Mouse (Mus musculus) limb, embryonic 15.5 days (tissue): ENCODE measurements around the gene 2900011O08Rik. TPM values are rescaled to one million over a fixed set of nuclear protein-coding genes. Genes with fewer than 3 reads are reported as not detected.
A peak's percentile ranks its signal among the peaks of the same experiment; 100 is the strongest.

Source experiments
- ATAC-seq: fragments of 200-750 bp; cut with Nextera tagmentation; 2 replicates; pipeline ENCODE4 v1.8.0; 2017; ENCODE audit warnings: low read depth, moderate TSS enrichment; ENCODE audit not compliant: insufficient number of reproducible peaks, low FRiP score, low TSS enrichment
- H3K27ac ChIP-seq: fragments of 300-500 bp; sonication (generic); 2 replicates; pipeline ENCODE4 v1.5.1; 2015; ENCODE audit warnings: moderate library complexity, mild to moderate bottlenecking, inconsistent platforms
- H3K27me3 ChIP-seq: fragments of 300-500 bp; sonication (generic); 2 replicates; pipeline ENCODE4 v1.6.1; 2015; ENCODE audit warnings: inconsistent platforms
- H3K36me3 ChIP-seq: fragments of 300-500 bp; sonication (generic); 2 replicates; pipeline ENCODE4 v1.6.1; 2015; ENCODE audit warnings: inconsistent platforms
- H3K4me1 ChIP-seq: fragments of 300-500 bp; sonication (generic); 2 replicates; pipeline ENCODE4 v1.6.1; 2015; ENCODE audit warnings: inconsistent platforms
- H3K4me2 ChIP-seq: fragments of 300-500 bp; sonication (generic); 2 replicates; pipeline ENCODE4 v1.6.1; 2015; ENCODE audit warnings: mild to moderate bottlenecking, inconsistent platforms
- H3K4me3 ChIP-seq: fragments of 300-500 bp; sonication (generic); 2 replicates; pipeline ENCODE4 v1.5.1; 2015; ENCODE audit warnings: mild to moderate bottlenecking, inconsistent platforms
- H3K9ac ChIP-seq: fragments of 300-500 bp; sonication (generic); 2 replicates; pipeline ENCODE4 v1.6.1; 2015; ENCODE audit warnings: inconsistent platforms
- H3K9me3 ChIP-seq: fragments of 300-500 bp; sonication (generic); 2 replicates; pipeline ENCODE4 v1.6.1; 2016; ENCODE audit warnings: inconsistent platforms
- WGBS: fragments of 180-500 bp; shearing (Covaris S2); methylation state at CpG from one replicate; pipeline ENCODE4 v1.1.7; 2015; 5-methylcytosine and 5-hydroxymethylcytosine counted together
- polyA plus RNA-seq: library from polyadenylated mRNA; unstranded; fragments of >200 nt; fragmentation: Nextera tagmentation; extraction: Ambion mirVana; gene quantifications from 2 replicates; pipeline ENCODE4 v1.2.1, GENCODE M21; 2015

Gene 2900011O08Rik
- 1.3 and 1.4 TPM in 2 replicates for polyA plus RNA-seq

DNA sequence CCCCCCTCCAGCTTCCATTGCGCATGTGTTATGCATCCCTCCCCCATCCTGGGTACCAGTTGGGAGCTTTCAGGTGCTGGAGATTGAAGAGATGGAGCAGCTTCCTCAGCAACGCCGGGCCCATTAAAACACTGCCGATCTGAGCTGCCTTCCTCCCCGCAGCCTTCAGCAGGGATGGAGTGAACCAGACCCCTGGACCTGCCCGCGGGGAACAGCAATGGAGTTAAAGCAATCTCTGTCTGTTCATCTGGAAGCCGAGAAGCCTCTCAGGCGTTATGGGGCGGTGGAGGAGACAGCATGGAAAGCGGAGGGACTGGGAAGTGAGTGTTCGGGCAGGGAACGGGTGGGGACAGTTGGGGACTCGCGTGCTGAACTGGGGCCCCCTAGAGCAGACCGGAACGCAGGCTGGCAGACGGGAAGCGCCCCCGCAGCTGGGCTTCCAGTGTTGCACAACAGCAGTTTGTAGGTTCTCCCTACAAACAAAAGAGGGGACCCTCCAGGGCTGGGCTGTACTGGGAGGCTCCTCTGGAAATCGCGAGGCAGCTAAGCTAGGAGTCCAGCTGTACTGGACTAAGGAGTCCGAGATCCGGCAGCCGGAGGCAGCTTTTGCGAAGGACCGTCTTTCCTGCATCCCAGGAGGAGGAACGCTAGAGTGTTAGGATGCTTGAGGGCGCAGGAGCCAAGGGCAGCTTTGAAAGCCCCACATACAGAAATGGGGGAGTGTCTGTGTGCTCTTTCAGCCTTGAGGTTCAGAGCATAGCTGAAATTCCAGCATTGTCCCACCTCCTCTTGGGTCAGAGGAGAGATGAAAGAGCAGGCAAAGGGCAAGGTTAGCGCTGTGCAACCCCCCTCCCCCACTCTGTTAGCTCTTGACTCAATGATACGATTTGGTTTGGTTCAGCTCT is at the start of gene 2900011O08Rik, which contains the start of gene Ifitm7:
Gene 2900011O08Rik, plus strand, starts transcription at position 31 of the 905 bp plus-strand sequence.
Gene Ifitm7, minus strand, starts transcription at position 315 of the 905 bp plus-strand sequence.
- Histone ChIP-seq H3K4me3 (peak within 1 kb of the TSS; percentile 41), H3K27ac (no peak within 1 kb of the TSS), H3K4me1 (peaks cover 9% of the 10 kb centered on the region), H3K9ac (peak within 1 kb of the TSS; percentile 11), H3K4me2 (peak within 1 kb of the TSS; percentile 81), H3K9me3 (no peaks in the 10 kb centered on the region), H3K36me3 (no peaks in the 10 kb centered on the region), H3K27me3 (no peaks in the 10 kb centered on the region)
- no peak for ATAC-seq
- under 1% methylated on average over 31 of the region's 31 CpGs for WGBS

DNA sequence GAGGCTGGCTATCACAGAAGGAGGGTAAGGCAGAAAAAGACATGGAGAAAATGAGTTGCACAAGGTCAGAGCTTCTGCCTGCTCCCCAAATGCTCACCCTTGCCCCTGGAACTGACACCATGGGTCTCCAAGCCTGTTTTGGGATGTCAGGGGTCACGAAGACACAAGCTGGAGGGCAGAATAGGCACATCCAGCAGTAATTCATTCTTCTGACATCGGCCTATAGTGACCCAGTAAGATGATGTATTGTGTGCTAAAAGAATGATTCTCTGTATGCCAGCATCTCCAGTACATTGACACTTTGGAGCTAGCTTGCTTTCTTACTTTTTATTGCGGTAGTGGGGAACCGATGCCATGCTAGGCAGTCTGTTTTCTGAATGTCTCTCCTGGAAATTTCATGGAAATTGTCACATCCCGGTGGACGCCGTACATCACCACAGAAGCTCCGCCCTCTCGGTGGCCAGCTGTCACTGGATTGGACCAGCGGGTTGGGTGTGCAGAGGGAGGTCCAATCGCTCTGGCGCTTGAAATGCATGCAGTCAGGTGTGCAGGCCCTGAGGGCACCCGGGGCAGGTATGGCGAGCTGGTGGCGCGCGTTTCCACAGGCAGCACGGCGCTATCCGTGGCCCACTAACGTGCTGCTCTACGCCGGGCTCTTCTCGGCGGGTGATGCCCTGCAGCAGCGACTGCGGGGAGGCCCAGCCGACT is 46.1 kb upstream of the 2900011O08Rik start:
- H3K27ac ChIP-seq, result no peak overlapping the region
- H3K36me3 ChIP-seq, result no peaks in the 10 kb centered on the region
- H3K9me3 ChIP-seq, result no peaks in the 10 kb centered on the region
- WGBS, result 6% methylated on average over 28 of the region's 28 CpGs
- ATAC-seq, result peak; percentile 80; the same call in 1 of the 2 replicates
- H3K4me1 ChIP-seq, result peaks cover 12% of the 10 kb centered on the region
- peak overlapping the region; percentile 43 for H3K9ac ChIP-seq
- peaks cover 8% of the 10 kb centered on the region for H3K27me3 ChIP-seq
- peak overlapping the region; percentile 57 for H3K4me3 ChIP-seq
- H3K4me2 ChIP-seq, result peak overlapping the region; percentile 96

DNA sequence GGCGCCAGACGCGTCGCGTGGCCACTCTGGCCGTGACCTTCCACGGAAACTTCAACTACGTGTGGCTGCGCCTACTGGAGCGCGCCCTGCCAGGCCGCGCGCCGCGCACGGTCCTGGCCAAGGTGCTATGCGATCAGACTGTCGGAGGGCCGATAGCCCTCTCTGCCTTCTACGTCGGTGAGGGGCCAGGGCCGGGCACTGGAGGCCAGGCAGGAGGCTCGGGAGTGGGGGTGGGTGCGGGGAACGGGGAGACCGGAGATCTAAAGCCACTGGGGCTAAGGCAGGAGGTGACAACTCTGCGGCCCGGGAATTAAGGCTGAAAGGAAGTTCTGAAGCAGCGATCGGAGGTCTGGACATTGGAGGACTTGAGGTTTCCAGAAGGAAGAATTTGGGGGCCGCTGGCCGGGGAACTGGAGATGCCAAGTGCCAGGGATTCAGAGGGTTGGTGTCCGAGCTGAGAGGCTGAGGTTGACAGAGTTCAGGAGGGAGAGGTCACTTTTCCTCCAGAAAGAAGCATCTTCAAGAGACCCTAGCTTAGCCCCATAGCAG is 45.5 kb upstream of the 2900011O08Rik start:
- Histone ChIP-seq H3K36me3 (no peaks in the 10 kb centered on the region), H3K9me3 (no peaks in the 10 kb centered on the region), H3K4me3 (peak overlapping the region; percentile 57), H3K27me3 (peaks cover 8% of the 10 kb centered on the region), H3K4me2 (peak overlapping the region; percentile 96), H3K4me1 (peaks cover 12% of the 10 kb centered on the region), H3K27ac (no peak overlapping the region), H3K9ac (peak overlapping the region; percentile 43)
- 1% methylated on average over 34 of the region's 34 CpGs for WGBS
- 0 out of 2 replicates have a peak, but pooled peaks have one; percentile 54 for ATAC-seq

DNA sequence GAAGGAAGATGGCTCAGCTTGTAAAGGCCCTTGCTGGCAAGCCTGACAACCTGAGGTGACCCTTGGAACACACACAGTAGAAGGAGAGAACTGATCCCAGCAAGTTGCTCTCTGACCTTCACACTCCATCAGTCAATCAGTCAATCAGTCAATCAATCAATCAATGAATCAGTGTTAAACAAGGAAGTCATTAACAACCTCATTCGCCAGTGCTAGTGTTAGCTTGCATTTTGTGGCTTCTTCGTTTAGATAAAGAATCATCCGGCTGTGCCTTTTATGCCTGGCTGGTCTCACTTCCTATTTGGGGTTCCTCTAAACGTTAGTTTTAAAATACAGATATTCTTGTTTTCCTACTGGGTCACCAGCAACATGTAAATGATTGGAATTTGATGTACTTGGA is 42.2 kb upstream of the 2900011O08Rik start:
- H3K4me3 ChIP-seq, result no peak overlapping the region
- H3K9me3 ChIP-seq, result no peaks in the 10 kb centered on the region
- no peak for ATAC-seq
- H3K4me2 ChIP-seq, result no peak overlapping the region
- H3K27me3 ChIP-seq, result peaks cover 8% of the 10 kb centered on the region
- no peaks in the 10 kb centered on the region for H3K36me3 ChIP-seq
- no peak overlapping the region for H3K9ac ChIP-seq
- H3K4me1 ChIP-seq, result peaks cover 12% of the 10 kb centered on the region
- no peak overlapping the region for H3K27ac ChIP-seq
- 33% methylated on average over 4 of the region's 4 CpGs for WGBS

DNA sequence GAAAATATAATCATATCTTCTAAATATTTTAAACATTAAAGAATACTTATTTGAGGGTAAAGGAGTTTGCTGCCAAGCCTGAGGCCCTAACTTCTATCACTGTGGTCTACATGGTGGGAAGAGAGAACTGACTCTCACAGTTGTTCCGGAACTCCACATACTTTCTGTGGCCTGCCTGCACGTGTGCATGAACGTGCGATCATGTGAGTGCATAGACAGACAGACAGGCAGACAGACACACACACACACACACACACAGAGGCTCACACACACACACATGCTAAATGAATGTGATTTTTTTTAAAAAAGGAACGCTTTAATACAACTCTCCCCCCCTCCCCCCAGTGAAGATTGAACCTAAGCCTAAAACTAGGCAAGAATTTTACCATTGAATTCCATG is 41.7 kb upstream of the 2900011O08Rik start:
- 63% methylated on average over 5 of the region's 5 CpGs for WGBS
- ATAC-seq, result no peak

DNA sequence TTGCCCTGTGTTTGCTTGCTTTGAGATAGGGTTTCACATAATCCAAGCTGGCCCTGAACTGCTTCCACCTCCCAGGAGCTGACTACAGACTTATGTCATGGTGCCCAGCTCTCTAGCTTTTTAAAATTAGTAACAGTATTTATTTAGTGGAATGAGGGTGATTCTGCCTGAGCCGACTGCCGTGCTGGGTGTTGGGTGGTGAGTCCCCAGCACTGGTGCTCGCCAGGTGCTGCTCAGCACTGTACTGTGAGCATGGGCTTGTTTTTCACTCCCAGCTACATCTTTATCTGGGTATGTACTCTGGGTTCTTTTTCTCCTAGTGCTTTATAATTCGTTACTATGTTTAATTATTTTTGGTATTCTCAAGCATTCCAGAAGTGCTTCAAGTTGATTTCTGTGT is 41.3 kb upstream of the 2900011O08Rik start:
- ATAC-seq, result no peak
- 0 out of 2 replicates have a peak overlapping the region, but pooled peaks have one; percentile 5 for H3K27ac ChIP-seq
- WGBS, result 68% methylated on average over 4 of the region's 4 CpGs

More for the DNA sequence above, 41.7 kb upstream of the 2900011O08Rik start:
- 0 out of 2 replicates have a peak overlapping the region, but pooled peaks have one; percentile 5 for H3K27ac ChIP-seq
- no peak overlapping the region for H3K9ac ChIP-seq
- H3K4me2 ChIP-seq, result no peak overlapping the region
- H3K4me3 ChIP-seq, result no peak overlapping the region
- H3K27me3 ChIP-seq, result peaks cover 8% of the 10 kb centered on the region
- no peaks in the 10 kb centered on the region for H3K9me3 ChIP-seq
- no peaks in the 10 kb centered on the region for H3K36me3 ChIP-seq
- H3K4me1 ChIP-seq, result peaks cover 12% of the 10 kb centered on the region

DNA sequence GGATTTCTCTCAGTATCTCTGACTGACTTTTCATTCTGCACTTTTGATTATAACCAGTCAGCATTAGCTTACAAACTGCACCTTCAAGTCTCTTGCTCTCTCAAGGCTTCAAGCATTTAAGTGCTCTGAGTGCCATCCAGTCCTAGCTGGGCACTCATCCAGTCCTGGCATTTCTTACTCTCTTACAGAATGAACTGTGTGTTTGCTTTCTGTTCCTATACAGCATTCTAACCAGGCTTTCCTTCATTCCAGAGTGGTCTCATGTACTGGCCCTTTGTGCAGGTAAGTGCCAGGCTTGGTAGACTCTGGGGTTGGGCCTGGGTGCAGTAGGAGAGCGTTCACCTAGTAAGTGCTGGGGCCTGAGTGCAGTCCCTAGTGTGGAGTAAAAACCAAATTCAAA is 40.1 kb upstream of the 2900011O08Rik start:
- no peaks in the 10 kb centered on the region for H3K9me3 ChIP-seq
- peaks cover 5% of the 10 kb centered on the region for H3K27me3 ChIP-seq
- H3K27ac ChIP-seq, result no peak overlapping the region
- H3K9ac ChIP-seq, result no peak overlapping the region
- no peak overlapping the region for H3K4me2 ChIP-seq
- H3K36me3 ChIP-seq, result no peaks in the 10 kb centered on the region
- no peak overlapping the region for H3K4me3 ChIP-seq
- ATAC-seq, result no peak
- H3K4me1 ChIP-seq, result peaks cover 2% of the 10 kb centered on the region; the same call in 1 of the 2 replicates
- WGBS, result 87% methylated on average over 1 of the region's 1 CpGs

More for the DNA sequence above, 41.3 kb upstream of the 2900011O08Rik start:
- no peaks in the 10 kb centered on the region for H3K9me3 ChIP-seq
- H3K27me3 ChIP-seq, result peaks cover 8% of the 10 kb centered on the region
- no peaks in the 10 kb centered on the region for H3K36me3 ChIP-seq
- H3K4me1 ChIP-seq, result peaks cover 12% of the 10 kb centered on the region
- H3K4me3 ChIP-seq, result no peak overlapping the region
- no peak overlapping the region for H3K9ac ChIP-seq
- no peak overlapping the region for H3K4me2 ChIP-seq

DNA sequence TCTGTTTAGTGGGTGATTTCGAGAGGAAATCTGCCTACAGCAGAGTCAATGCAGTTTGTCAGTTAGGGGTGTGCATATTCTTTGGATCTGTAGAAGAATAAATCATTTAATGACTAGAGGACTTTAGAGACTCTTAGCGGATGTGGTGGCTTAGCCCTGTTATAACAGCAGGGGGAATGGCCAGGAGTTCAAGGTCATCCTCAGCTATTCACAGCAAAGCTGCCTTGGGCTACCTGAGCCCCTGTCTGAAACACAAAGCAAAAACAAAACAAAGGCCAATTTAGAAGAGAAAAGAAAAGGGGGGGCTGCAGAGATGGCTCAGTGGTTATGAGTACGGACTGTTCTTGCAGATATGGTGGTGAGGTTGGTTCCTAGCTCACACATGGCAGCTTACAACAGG is 35.2 kb upstream of the 2900011O08Rik start:
- WGBS, result 72% methylated on average over 3 of the region's 3 CpGs
- ATAC-seq, result no peak
- no peaks in the 10 kb centered on the region for H3K4me1 ChIP-seq
- H3K27me3 ChIP-seq, result no peaks in the 10 kb centered on the region
- H3K27ac ChIP-seq, result no peak overlapping the region
- H3K9me3 ChIP-seq, result no peaks in the 10 kb centered on the region
- H3K9ac ChIP-seq, result no peak overlapping the region
- H3K4me3 ChIP-seq, result no peak overlapping the region
- no peaks in the 10 kb centered on the region for H3K36me3 ChIP-seq
- H3K4me2 ChIP-seq, result no peak overlapping the region

DNA sequence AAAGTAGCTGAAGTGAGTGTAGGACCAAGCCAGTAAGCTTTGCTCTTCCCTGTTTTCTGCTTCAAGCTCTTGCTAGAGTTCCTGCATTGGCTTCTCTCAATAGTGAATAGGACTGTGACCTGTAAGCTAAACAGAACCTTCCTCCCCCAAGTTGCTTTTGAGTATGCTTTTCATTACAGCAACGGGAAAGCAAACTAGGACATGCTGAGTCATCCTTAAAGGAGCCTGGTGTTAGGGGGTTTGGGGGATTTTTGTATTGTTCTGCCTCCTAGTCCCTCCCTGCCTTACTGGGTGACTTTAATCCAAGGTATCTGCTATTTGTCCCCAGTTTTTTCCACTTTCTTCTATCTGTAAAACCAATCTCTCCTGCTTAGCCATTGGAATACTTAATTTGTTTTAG is 24.4 kb upstream of the 2900011O08Rik start:
- Histone ChIP-seq H3K4me3 (no peak overlapping the region), H3K27ac (no peak overlapping the region), H3K36me3 (no peaks in the 10 kb centered on the region), H3K9ac (no peak overlapping the region), H3K4me2 (no peak overlapping the region), H3K9me3 (no peaks in the 10 kb centered on the region), H3K27me3 (no peaks in the 10 kb centered on the region), H3K4me1 (no peaks in the 10 kb centered on the region)
- 21% methylated on average over 1 of the region's 1 CpGs for WGBS
- no peak for ATAC-seq

DNA sequence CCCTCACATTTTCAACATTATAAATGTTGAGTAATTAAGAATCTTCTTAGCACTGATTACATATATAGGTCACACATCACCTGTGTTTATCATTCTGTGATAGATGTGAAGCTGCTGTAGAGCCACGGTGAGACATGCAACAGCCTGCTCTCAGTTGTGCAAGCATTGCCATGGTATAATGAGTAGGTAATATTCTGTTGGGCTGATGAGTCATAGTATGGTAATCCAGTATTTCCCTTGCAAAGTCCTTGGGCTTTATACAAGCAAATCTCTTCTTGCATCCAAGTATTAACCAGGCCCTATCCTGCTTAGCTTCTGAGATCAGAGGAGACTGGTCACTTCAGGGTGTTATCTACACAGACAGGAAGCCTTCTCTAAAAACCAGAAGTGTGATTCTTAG is 17.3 kb upstream of the 2900011O08Rik start:
- H3K9me3 ChIP-seq, result no peaks in the 10 kb centered on the region
- H3K4me3 ChIP-seq, result no peak overlapping the region
- no peaks in the 10 kb centered on the region for H3K27me3 ChIP-seq
- H3K4me1 ChIP-seq, result no peaks in the 10 kb centered on the region
- H3K27ac ChIP-seq, result no peak overlapping the region
- no peaks in the 10 kb centered on the region for H3K36me3 ChIP-seq
- H3K9ac ChIP-seq, result no peak overlapping the region
- 76% methylated on average over 1 of the region's 1 CpGs for WGBS
- H3K4me2 ChIP-seq, result no peak overlapping the region
- no peak for ATAC-seq

DNA sequence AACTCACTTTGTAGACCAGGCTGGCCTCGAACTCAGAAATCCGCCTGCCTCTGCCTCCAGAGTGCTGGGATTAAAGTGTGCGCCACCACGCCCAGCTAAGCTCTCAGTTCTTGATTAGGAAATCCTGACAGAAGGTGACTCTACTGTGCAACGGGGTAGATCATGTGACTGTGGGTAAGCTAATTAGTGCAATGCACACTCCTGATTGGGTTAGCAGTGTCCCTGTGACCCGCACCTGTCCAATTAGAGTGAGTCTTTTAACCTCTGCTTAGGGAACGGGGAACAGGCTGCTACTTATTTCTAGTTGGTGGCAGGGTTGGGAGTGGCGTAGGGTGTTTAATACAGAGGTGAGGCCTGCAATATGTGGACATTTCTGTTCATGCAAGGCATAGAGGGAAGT is 14.4 kb upstream of the 2900011O08Rik start:
- H3K27me3 ChIP-seq, result no peaks in the 10 kb centered on the region
- H3K9ac ChIP-seq, result no peak overlapping the region
- WGBS, result 84% methylated on average over 8 of the region's 8 CpGs
- H3K9me3 ChIP-seq, result no peaks in the 10 kb centered on the region
- no peak overlapping the region for H3K4me2 ChIP-seq
- H3K36me3 ChIP-seq, result no peaks in the 10 kb centered on the region
- H3K4me1 ChIP-seq, result no peaks in the 10 kb centered on the region
- H3K4me3 ChIP-seq, result no peak overlapping the region
- no peak overlapping the region for H3K27ac ChIP-seq
- ATAC-seq, result no peak
